Mouse (Mus musculus) intestine, embryonic 15.5 days (tissue): ENCODE data around the gene Tle1. TPM values are rescaled to one million over a fixed set of nuclear protein-coding genes. Genes with fewer than 3 reads are reported as not detected.

Source experiments
- ATAC-seq: fragments of 200-750 bp; cut with Nextera tagmentation; 2 replicates; pipeline ENCODE4 v1.8.0; 2017; ENCODE audit warnings: moderate TSS enrichment, moderate library complexity
- H3K27ac ChIP-seq: fragments of 300-500 bp; sonication (generic); 2 replicates; pipeline ENCODE4 v1.5.1; 2015; ENCODE audit warnings: mild to moderate bottlenecking, inconsistent platforms
- H3K27me3 ChIP-seq: fragments of 300-500 bp; sonication (generic); replicated peaks from 2 replicates; pipeline ENCODE4 v1.6.1; 2015; ENCODE audit warnings: inconsistent platforms
- H3K36me3 ChIP-seq: fragments of 300-500 bp; sonication (generic); 2 replicates; pipeline ENCODE4 v1.6.1; 2015; ENCODE audit warnings: inconsistent platforms
- H3K4me1 ChIP-seq: fragments of 300-500 bp; sonication (generic); replicated peaks from 2 replicates; pipeline ENCODE4 v1.6.1; 2015; ENCODE audit warnings: inconsistent platforms
- H3K4me2 ChIP-seq: fragments of 300-500 bp; sonication (generic); replicated peaks from 2 replicates; pipeline ENCODE4 v1.6.1; 2015; ENCODE audit warnings: mild to moderate bottlenecking, inconsistent platforms
- H3K4me3 ChIP-seq: fragments of 300-500 bp; sonication (generic); replicated peaks from 2 replicates; pipeline ENCODE4 v1.5.1; 2015; ENCODE audit warnings: inconsistent platforms
- H3K9ac ChIP-seq: fragments of 300-500 bp; sonication (generic); 2 replicates; pipeline ENCODE4 v1.6.1; 2015; ENCODE audit warnings: inconsistent platforms
- H3K9me3 ChIP-seq: fragments of 300-500 bp; sonication (generic); 2 replicates; pipeline ENCODE4 v1.6.1; 2016; ENCODE audit warnings: inconsistent platforms
- WGBS: fragments of 180-500 bp; shearing (Covaris S2); methylation state at CpG from one replicate; pipeline ENCODE4 v1.1.7; 2015; 5-methylcytosine and 5-hydroxymethylcytosine counted together
- polyA plus RNA-seq: library from polyadenylated mRNA; unstranded; fragments of >200 nt; fragmentation: Nextera tagmentation; extraction: Ambion mirVana; gene quantifications from 2 replicates; pipeline ENCODE4 v1.2.1, GENCODE M21; 2015

Gene Tle1
- polyA plus RNA-seq, 1 experiment from 2014 or later, result 18.0 TPM

GRCm38 (mm10) chr4:72157931-72158371, 42.8 kb downstream of the Tle1 start:
- H3K9me3 ChIP-seq, result no peaks in the 10 kb centered on the region
- ATAC-seq, result no peak

GRCm38 (mm10) chr4:72150460-72151131, 50.1 kb downstream of the Tle1 start:
- Histone ChIP-seq H3K27me3 (no peaks in the 10 kb centered on the region), H3K36me3 (no peaks in the 10 kb centered on the region), H3K9ac (no peak overlapping the region), H3K9me3 (no peaks in the 10 kb centered on the region), H3K4me2 (no peak overlapping the region), H3K4me3 (no peak overlapping the region), H3K27ac (no peak overlapping the region), H3K4me1 (no peaks in the 10 kb centered on the region)
- peak; percentile 69 for ATAC-seq
- WGBS, result 47% methylated on average over 4 of the region's 4 CpGs

More at GRCm38 (mm10) chr4:72157931-72158371, 42.8 kb downstream of the Tle1 start:
- Histone ChIP-seq H3K36me3 (no peaks in the 10 kb centered on the region), H3K4me1 (no peaks in the 10 kb centered on the region), H3K9ac (no peak overlapping the region), H3K27ac (no peak overlapping the region), H3K4me3 (no peak overlapping the region), H3K27me3 (no peaks in the 10 kb centered on the region), H3K4me2 (no peak overlapping the region)
- WGBS, result 70% methylated on average over 10 of the region's 10 CpGs

- H3K36me3 ChIP-seq, result no peaks in the 10 kb centered on the region
- H3K4me2 ChIP-seq, result no peak overlapping the region
- no peak overlapping the region for H3K27ac ChIP-seq
- ATAC-seq, result no peak
- H3K4me1 ChIP-seq, result no peaks in the 10 kb centered on the region
- 75% methylated on average over 2 of the region's 2 CpGs for WGBS
- no peak overlapping the region for H3K9ac ChIP-seq
- no peaks in the 10 kb centered on the region for H3K27me3 ChIP-seq
- H3K9me3 ChIP-seq, result no peaks in the 10 kb centered on the region
- no peak overlapping the region for H3K4me3 ChIP-seq
These were observed 54.7 kb downstream of the Tle1 start for GRCm38 (mm10) chr4:72146003-72146402.

- WGBS, result 84% methylated on average over 2 of the region's 2 CpGs
- no peak overlapping the region for H3K9ac ChIP-seq
- H3K36me3 ChIP-seq, result no peaks in the 10 kb centered on the region
- H3K27ac ChIP-seq, result no peak overlapping the region
- H3K27me3 ChIP-seq, result no peaks in the 10 kb centered on the region
- H3K9me3 ChIP-seq, result no peaks in the 10 kb centered on the region
- no peak overlapping the region for H3K4me3 ChIP-seq
- no peak overlapping the region for H3K4me2 ChIP-seq
- no peak for ATAC-seq
- H3K4me1 ChIP-seq, result no peaks in the 10 kb centered on the region
These were observed 56.2 kb downstream of the Tle1 start for GRCm38 (mm10) chr4:72144541-72144940.

GRCm38 (mm10) chr4:72140706-72141105, 60.0 kb downstream of the Tle1 start:
- H3K9ac ChIP-seq, result no peak overlapping the region
- H3K27me3 ChIP-seq, result no peaks in the 10 kb centered on the region
- H3K4me3 ChIP-seq, result no peak overlapping the region
- H3K9me3 ChIP-seq, result no peaks in the 10 kb centered on the region
- H3K36me3 ChIP-seq, result peaks cover 6% of the 10 kb centered on the region
- WGBS, result 76% methylated on average over 3 of the region's 3 CpGs
- no peak overlapping the region for H3K4me2 ChIP-seq
- H3K4me1 ChIP-seq, result no peaks in the 10 kb centered on the region
- ATAC-seq, result no peak
- no peak overlapping the region for H3K27ac ChIP-seq

- no peaks in the 10 kb centered on the region for H3K4me1 ChIP-seq
- no peak for ATAC-seq
- no peak overlapping the region for H3K9ac ChIP-seq
- peaks cover 8% of the 10 kb centered on the region for H3K36me3 ChIP-seq
- no peaks in the 10 kb centered on the region for H3K9me3 ChIP-seq
- H3K4me3 ChIP-seq, result no peak overlapping the region
- no peak overlapping the region for H3K27ac ChIP-seq
- no peaks in the 10 kb centered on the region for H3K27me3 ChIP-seq
- WGBS, result 74% methylated on average over 11 of the region's 11 CpGs
- H3K4me2 ChIP-seq, result no peak overlapping the region
These were observed 61.1 kb downstream of the Tle1 start for GRCm38 (mm10) chr4:72139475-72140120.

- Histone ChIP-seq H3K4me1 (no peaks in the 10 kb centered on the region), H3K36me3 (peaks cover 11% of the 10 kb centered on the region), H3K4me3 (no peak overlapping the region), H3K9me3 (no peaks in the 10 kb centered on the region), H3K4me2 (no peak overlapping the region), H3K27ac (no peak overlapping the region), H3K9ac (no peak overlapping the region), H3K27me3 (no peaks in the 10 kb centered on the region)
- WGBS, result 91% methylated on average over 11 of the region's 11 CpGs
- ATAC-seq, result peak; percentile 23; the same call in 1 of the 2 replicates
These were observed 62.2 kb downstream of the Tle1 start for GRCm38 (mm10) chr4:72138264-72139080.

- Histone ChIP-seq H3K9me3 (no peaks in the 10 kb centered on the region), H3K36me3 (0 out of 2 replicates have a peak, but pooled peaks cover 5% of the 10 kb centered on the region), H3K9ac (no peak overlapping the region), H3K4me1 (no peaks in the 10 kb centered on the region), H3K27me3 (no peaks in the 10 kb centered on the region), H3K4me3 (no peak overlapping the region), H3K4me2 (no peak overlapping the region), H3K27ac (no peak overlapping the region)
- no peak for ATAC-seq
- WGBS, result 58% methylated on average over 3 of the region's 3 CpGs
These were observed 68.1 kb downstream of the Tle1 start for GRCm38 (mm10) chr4:72132646-72133045.

- no peak for ATAC-seq
- Histone ChIP-seq H3K27ac (no peak overlapping the region), H3K9me3 (no peaks in the 10 kb centered on the region), H3K4me1 (no peaks in the 10 kb centered on the region), H3K4me3 (no peak overlapping the region), H3K36me3 (peaks cover 10% of the 10 kb centered on the region), H3K4me2 (no peak overlapping the region), H3K9ac (no peak overlapping the region), H3K27me3 (no peaks in the 10 kb centered on the region)
- 75% methylated on average over 2 of the region's 2 CpGs for WGBS
These were observed 73.1 kb downstream of the Tle1 start for GRCm38 (mm10) chr4:72127596-72127995.

GRCm38 (mm10) chr4:72124790-72125189, 75.9 kb downstream of the Tle1 start:
- H3K4me3 ChIP-seq, result no peak overlapping the region
- H3K36me3 ChIP-seq, result peaks cover 10% of the 10 kb centered on the region
- H3K4me1 ChIP-seq, result no peaks in the 10 kb centered on the region
- H3K4me2 ChIP-seq, result no peak overlapping the region
- no peak overlapping the region for H3K9ac ChIP-seq
- H3K9me3 ChIP-seq, result no peaks in the 10 kb centered on the region
- ATAC-seq, result no peak
- H3K27ac ChIP-seq, result no peak overlapping the region
- WGBS, result 86% methylated on average over 5 of the region's 5 CpGs
- no peaks in the 10 kb centered on the region for H3K27me3 ChIP-seq

- WGBS, result 9% methylated on average over 1 of the region's 1 CpGs
- H3K9me3 ChIP-seq, result no peaks in the 10 kb centered on the region
- H3K4me2 ChIP-seq, result no peak overlapping the region
- H3K27me3 ChIP-seq, result no peaks in the 10 kb centered on the region
- H3K9ac ChIP-seq, result no peak overlapping the region
- no peak overlapping the region for H3K4me3 ChIP-seq
- peaks cover 14% of the 10 kb centered on the region for H3K36me3 ChIP-seq
- peak; percentile 59 for ATAC-seq
- no peak overlapping the region for H3K27ac ChIP-seq
- H3K4me1 ChIP-seq, result no peaks in the 10 kb centered on the region
These were observed 77.9 kb downstream of the Tle1 start for GRCm38 (mm10) chr4:72122837-72123236.

GRCm38 (mm10) chr4:72122343-72122742, 78.4 kb downstream of the Tle1 start:
- 0 out of 2 replicates have a peak, but pooled peaks have one; percentile 43 for ATAC-seq

More at GRCm38 (mm10) chr4:72122343-72122742, 78.4 kb downstream of the Tle1 start:
- Histone ChIP-seq H3K4me1 (no peaks in the 10 kb centered on the region), H3K27me3 (no peaks in the 10 kb centered on the region), H3K9ac (no peak overlapping the region), H3K36me3 (peaks cover 14% of the 10 kb centered on the region), H3K4me2 (no peak overlapping the region), H3K9me3 (no peaks in the 10 kb centered on the region), H3K4me3 (no peak overlapping the region), H3K27ac (no peak overlapping the region)
- 24% methylated on average over 2 of the region's 2 CpGs for WGBS
